Mouse (Mus musculus) cerebellum, adult 2 months (tissue): ENCODE measurements around the gene Olfr1355.

Experiments used
- CTCF ChIP-seq: fragments of 200-500 bp; IDR thresholded peaks from 2 replicates; pipeline ENCODE4 v1.5.1; 2011; ENCODE audit warnings: low read depth, mild to moderate bottlenecking, control low read depth, low read length, moderate library complexity, borderline replicate concordance; ENCODE audit not compliant: insufficient read depth
- POLR2A ChIP-seq: fragments of 200-500 bp; IDR thresholded peaks from 2 replicates; pipeline ENCODE4 v1.6.1; 2011; ENCODE audit warnings: low read length, control low read depth, borderline replicate concordance; ENCODE audit not compliant: insufficient read depth

- TF ChIP-seq CTCF (no peak), POLR2A (no peak)
Measured at GRCm38 (mm10) chr10:78852066-78852465, 23.3 kb upstream of the Olfr1355 start, which contains the start of gene Olfr1356.
